Mouse (Mus musculus) gastrocnemius, adult 8-10 months (tissue): ENCODE results near the gene Zfp446. TPM values are rescaled to one million over a fixed set of nuclear protein-coding genes. Genes with fewer than 3 reads are reported as not detected.

Experiments used
- DNase-seq, 2 experiments: peaks; one replicate each; pipeline ENCODE4 v3.0.0; 2022; ENCODE audit warnings: low spot score in 2 of 2
- total RNA-seq, 4 experiments: library from RNA; stranded (reverse); gene quantifications; 2 replicates each; pipeline ENCODE4 v1.2.4; 2022

Gene Zfp446
- total RNA-seq, 4 experiments from 2014 or later, result 1.1 to 2.3 (median 2.2) TPM

DNA sequence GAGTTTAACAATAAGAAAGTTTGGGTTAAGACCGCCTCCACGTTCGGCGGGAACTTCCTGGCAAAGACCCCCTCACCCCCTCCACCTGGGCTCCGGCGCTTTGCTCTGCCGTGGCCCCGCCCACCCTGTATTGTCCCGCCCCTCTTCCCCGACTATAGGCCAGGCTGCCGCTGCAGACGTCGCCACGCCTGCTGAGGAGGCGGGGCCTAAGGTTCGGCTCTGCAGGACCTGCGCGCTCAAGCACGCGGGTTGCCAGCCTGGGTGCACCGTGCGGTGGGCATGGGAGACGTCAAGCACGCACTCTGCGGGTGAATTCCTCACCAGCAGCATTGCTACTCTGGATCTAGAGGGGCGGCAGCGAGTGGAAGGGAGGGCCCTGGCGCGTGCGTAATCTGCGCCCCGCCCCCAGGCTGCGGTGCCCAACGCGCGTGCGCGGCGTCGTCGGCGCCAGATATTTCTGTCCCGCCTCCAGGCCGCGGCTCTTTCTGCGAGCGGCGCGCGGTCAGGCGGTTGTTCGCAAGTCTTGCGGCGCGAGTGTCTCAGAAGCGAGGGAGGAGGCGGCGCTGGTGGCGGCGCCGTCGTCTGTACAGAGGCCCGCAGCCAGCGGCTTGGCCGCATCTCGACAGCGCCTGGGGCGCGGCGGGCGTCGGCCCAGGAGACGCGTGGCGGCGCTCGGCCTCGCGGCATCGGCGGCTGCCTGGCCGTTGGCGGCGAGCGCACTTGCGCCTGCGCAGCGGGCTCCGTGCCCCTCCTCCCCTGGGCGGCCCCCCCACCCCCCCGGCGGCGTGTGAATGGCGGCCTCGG lies 46.5 kb downstream of the Zfp446 start:
- peak; percentile 90 to 91 for DNase-seq

DNA sequence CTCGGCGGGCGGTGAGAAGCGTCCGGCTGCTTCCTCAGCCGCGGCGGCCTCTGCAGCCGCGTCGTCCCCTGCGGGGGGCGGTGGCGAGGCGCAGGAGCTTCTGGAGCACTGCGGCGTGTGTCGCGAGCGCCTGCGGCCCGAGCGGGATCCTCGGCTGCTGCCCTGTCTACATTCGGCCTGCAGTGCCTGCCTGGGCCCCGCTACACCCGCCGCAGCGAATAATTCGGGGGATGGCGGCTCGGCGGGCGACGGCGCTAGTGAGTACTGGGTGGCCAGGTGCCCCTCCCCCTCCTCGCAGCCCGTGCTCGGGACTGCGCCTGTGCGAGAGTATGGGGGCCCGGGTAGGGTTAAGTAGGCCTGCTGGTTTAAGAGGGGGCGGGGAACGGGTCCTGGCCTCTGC lies 47.2 kb downstream of the Zfp446 start:
- DNase-seq, result peak; percentile 41 to 56

DNA sequence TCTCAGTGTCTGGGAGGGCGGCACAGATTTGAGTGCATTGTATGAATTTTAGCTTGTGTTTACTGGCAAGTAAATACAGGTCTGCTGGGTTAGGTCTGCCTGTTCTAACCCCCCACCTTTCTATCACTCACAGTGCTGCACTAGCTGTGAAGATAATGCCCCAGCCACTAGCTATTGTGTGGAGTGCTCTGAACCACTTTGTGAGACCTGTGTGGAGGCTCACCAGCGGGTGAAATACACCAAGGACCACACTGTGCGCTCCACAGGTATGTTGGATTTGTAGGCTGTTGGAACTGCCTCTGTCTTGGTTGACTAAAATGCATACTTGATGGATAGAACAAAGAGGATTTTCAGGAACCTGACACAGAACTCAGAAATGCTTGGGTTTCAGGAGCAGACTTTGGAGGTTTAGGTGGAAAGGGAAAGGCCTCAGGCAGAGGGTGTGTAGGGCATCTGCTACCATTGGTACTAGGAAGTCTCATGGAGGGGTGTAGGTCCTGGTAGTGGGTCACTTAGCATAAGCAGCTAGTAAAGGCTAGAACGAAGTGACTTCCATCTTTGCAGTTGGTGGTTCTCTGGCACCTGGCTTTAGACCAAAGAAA lies 48.0 kb downstream of the Zfp446 start:
- DNase-seq, result no peak

DNA sequence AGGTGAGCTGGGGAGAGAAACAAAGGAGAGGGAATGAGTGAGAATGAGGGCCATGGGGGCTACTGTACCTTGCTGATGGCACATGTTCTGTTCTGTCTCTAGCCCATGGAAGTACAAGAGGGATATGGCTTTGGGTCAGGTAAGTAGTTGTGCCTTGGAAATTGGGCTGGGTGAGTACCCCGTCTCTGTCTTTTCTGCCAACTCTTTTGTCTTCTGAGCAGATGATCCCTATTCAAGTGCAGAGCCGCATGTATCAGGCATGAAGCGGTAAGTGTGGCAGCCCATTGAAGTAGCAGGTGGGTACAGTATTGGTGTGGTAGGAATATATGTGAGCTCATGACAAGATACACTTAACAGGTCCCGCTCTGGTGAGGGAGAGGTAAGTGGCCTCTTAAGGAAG lies 51.3 kb downstream of the Zfp446 start:
- DNase-seq, result no peak

DNA sequence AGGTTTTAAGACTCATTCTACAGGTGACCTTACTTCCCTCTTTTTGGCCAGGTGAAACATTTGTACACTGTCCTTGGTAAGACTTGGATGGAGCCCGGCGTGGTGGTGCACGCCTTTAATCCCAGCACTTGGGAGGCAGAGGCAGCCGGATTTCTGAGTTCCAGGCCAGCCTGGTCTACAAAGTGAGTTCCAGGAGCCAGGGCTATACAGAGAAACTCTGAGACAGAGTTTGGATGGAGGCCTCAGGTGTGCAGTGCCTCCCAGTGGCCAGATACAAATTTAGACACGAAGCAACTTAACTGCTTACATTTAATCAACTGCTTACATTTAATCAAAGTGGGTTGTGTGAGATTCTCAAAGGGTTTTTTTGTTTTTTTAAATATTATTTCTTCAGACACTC lies 53.4 kb downstream of the Zfp446 start:
- DNase-seq, result no peak

DNA sequence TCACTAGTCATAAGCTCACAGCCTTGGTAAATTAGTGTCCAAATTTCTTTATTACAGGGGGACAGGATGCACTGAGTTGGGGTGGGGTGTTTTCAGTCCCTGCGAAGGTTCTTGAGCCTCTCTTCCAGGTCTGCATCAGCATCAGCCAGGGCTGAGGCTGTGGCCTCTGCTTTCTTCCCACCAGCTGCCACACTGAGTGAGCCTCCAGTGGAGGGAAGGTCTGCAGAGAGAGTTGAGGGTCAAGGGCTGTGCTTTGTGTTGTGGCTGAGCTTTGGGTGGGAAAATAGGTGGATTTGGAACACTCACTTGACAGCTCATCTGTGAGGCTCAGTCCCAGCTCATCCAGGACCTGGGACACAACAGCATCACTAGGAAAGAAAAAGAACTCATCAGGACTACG lies 54.3 kb downstream of the Zfp446 start:
- no peak for DNase-seq

DNA sequence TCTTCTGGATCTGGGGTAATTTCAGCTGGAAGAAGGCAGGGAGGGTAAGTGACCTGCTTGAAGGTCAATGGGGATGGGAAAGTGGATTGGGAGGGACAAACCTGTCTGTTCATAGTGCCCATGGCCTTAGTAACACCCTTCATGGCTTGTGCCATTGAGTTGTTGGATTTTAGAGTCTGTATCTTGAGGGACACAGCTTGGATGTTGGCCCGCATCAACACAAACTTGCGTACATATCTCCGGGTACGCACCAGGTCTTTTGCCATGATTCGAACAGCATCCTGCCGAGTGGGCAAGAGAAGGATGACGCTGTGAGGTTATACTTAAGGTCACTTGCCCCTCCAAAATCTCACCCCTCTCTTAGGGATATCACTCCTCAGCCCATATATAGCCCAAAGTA lies 54.9 kb downstream of the Zfp446 start:
- DNase-seq, result no peak

DNA sequence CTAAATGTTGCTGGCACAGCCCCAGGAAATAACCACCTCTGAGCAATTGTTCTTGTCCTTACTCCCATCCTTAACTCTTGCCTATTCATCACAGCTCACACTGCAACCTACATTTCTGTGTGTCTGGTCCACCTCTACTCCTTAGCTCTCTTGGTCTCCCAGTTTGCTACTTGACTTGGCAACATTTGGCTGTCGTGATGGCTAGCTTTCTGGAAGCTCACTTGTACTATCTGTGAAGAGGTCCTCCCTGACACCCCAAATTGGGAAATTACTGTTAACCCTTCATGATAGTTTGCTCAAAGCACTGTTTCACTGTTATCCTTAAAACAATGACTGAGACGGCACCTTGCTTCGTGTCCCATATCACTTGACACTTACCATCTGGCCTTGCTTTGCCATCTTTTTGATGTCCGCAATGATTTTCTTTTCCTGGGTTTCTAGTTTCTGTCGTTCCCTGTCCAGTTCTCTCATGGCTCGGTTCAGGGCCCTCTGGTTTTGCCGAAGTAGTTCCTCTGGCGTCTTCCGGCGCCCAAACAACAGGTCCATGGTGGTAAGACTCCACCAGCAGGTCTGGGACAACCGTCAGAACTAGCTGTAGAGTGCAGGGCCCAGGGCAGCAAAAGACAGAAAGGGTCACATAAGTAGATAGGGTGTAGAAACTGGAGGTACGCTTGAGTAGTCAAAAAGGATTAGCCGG lies 56.0 kb downstream of the Zfp446 start:
- no peak for DNase-seq

DNA sequence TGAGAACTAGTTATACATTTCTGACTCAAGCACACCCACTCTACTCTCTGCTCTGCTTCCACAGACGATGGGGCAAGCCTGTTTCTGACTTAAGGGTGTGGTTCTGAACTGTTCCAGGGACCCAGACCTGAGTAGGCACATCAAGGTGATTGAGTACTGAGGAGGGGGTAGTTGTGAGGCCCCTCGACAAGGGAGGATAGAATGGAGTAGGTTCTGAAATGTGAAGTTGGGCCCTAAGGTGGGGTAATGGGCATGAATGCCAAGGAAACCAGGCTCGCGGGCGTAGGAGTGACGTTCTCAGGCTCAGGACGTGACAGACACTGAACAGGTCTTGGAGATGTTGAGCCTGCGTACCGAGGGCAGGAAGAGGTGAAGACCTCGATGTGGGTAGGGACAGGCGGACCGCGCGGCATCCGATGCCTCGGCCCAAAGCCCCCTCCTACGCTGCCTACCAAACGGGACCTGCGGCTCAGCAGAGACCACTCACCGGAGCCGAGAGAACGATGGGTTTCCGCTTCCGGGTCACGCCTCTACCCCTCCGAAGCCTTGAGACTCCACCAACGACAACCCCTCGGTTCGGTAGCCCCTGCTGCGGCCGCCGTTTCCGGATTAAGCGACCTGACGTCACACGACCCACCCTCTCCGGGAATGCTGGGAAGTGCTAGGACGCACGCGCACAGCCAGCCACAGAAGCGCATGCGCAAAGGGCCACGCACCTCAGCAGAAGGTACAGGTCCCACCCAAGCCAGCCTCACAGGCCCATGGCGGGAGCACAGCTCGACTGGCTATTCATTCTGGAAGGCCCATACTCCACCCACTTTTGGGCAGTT lies 56.7 kb downstream of the Zfp446 start, which contains the start of gene Chmp2a:
Gene Chmp2a, minus strand, starts transcription at position 660 of the 830 bp plus-strand sequence.
- DNase-seq, result peak; percentile 89 to 94

Other genes with a start within 250 kb of the Zfp446 start
- not detected for gene Vmn2r56, start 242.8 kb upstream of the Zfp446 start, total RNA-seq
- gene Zscan18, start 174.2 kb upstream of the Zfp446 start, total RNA-seq, result 1 to 10 TPM in 2 of 4 experiments, under 1 TPM in 2; 0.46 to 1.3 (median 0.86) TPM
- 1 to 10 TPM; 2.9 to 5.8 (median 4.5) TPM for gene Zfp329, start 159.0 kb upstream of the Zfp446 start, total RNA-seq
- gene Zfp110, start 143.1 kb upstream of the Zfp446 start, total RNA-seq, result 10 to 100 TPM; 11.9 to 17.2 (median 13.9) TPM
- 1 to 10 TPM; 1.7 to 2.2 (median 2.1) TPM for gene Zfp128, start 96.7 kb upstream of the Zfp446 start, total RNA-seq
- gene Zscan22, start 80.0 kb upstream of the Zfp446 start, total RNA-seq, result 1 to 10 TPM; 3.2 to 3.7 (median 3.4) TPM
- 100 to 1,000 TPM; 635 to 741 (median 657) TPM for gene Rps5, start 55.6 kb upstream of the Zfp446 start, total RNA-seq
- under 1 TPM; 0.19 to 0.51 (median 0.42) TPM for gene Rnf225, start 50.4 kb upstream of the Zfp446 start, total RNA-seq
- 1 to 10 TPM; 1.3 to 2.7 (median 1.6) TPM for gene Zfp324, start 12.0 kb upstream of the Zfp446 start, total RNA-seq
- gene Slc27a5, start 20.3 kb downstream of the Zfp446 start, total RNA-seq, result under 1 TPM in 1 of 4 experiments, not detected in 3; 0.16 TPM
- gene Trim28, start 21.3 kb downstream of the Zfp446 start, total RNA-seq, result 10 to 100 TPM; 58.7 to 75.7 (median 62.7) TPM
- gene Zbtb45, start 32.2 kb downstream of the Zfp446 start, total RNA-seq, result 1 to 10 TPM; 2.5 to 3.6 (median 2.8) TPM
- gene Chmp2a, start 57.0 kb downstream of the Zfp446 start, total RNA-seq, result 100 to 1,000 TPM in 1 of 4 experiments, 10 to 100 TPM in 3; 85.5 to 101 (median 92.9) TPM
- gene Ube2m, start 60.4 kb downstream of the Zfp446 start, total RNA-seq, result 100 to 1,000 TPM; 139 to 166 (median 147) TPM
- gene Mzf1, start 76.9 kb downstream of the Zfp446 start, total RNA-seq, result 1 to 10 TPM in 1 of 4 experiments, under 1 TPM in 3; 0.46 to 1.2 (median 0.73) TPM
- not detected for gene Vmn1r85, start 117.3 kb downstream of the Zfp446 start, total RNA-seq
- gene Vmn1r86, start 142.1 kb downstream of the Zfp446 start, total RNA-seq, result not detected
- not detected for gene Vmn1r87, start 162.3 kb downstream of the Zfp446 start, total RNA-seq
- gene Vmn1r88, start 181.7 kb downstream of the Zfp446 start, total RNA-seq, result under 1 TPM; 0.05 to 0.10 (median 0.07) TPM
- not detected for gene Vmn1r89, start 235.2 kb downstream of the Zfp446 start, total RNA-seq